ENCODE assay signal across 21 mouse cellular contexts in the genomic region with DNA sequence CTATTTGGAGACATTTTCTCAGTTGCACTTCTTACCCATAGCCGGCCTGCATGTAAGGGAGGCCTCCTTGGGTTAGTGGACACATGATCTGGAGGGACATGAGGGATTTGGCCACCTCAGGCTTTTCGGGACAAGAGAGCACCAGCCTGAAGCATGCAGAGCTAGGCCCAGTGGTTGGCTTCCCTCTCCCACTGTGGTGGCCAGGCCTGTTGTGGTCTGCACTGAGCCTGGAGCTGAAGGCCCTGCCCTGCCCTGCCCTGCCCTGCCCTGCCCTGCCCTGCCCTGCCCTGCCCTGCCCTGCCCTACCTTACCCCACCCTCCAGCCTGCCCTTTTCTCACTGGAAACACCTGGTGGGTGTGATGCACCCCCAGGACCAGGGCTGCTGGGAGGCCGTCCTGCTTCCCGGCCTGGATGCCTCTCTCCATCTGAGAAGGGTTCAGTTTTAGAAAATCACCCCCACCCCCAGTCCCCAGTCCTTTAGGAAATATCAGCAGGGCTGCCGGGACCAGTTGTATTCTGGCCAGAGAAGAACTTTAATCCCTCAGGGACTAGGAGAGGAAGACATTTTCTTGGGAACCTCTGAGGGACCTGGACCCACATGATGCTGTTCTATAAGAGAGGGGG. TPM values are rescaled to one million over a fixed set of nuclear protein-coding genes. Genes with fewer than 3 reads are reported as not detected.
DNase-seq lines count a peak whose midpoint lies in the region; ATAC-seq and TF ChIP-seq lines count a peak whose summit lies in the region.
"Had no signal": no experiment of that assay in that cellular context is flagged by ENCODE, and none has a peak within 500 bp of the region (broad histone marks: within the 10 kb centered on the region; RNA-seq: fewer than 3 reads in every experiment).

No protein-coding gene starts in this region.

- H3K36me3 ChIP-seq in heart, postnatal 0 days (replicated peaks; ENCODE audit: control insufficient read depth, insufficient read depth, low read length) = peaks cover 35% of the 10 kb centered on the region
- H3K36me3 ChIP-seq in lung, postnatal 0 days (ENCODE audit: insufficient read depth, low read length) = peaks cover 38% of the 10 kb centered on the region
- peaks cover 32% of the 10 kb centered on the region for H3K36me3 ChIP-seq in stomach, postnatal 0 days (ENCODE audit: control insufficient read depth, insufficient read depth, low read length)

- H3K9ac ChIP-seq in heart, postnatal 0 days (replicated peaks; ENCODE audit: low read depth, low read length) = no peak overlapping the region; the same call in 1 of the 2 replicates
- 0 out of 2 replicates have a peak overlapping the region, but pooled peaks have one; percentile 23 for H3K9ac ChIP-seq in lung, postnatal 0 days (replicated peaks; ENCODE audit: low read depth)
- H3K9ac ChIP-seq in stomach, postnatal 0 days (ENCODE audit: low read length) = peak overlapping the region; percentile 35; the same call in 1 of the 2 replicates
- H3K9ac ChIP-seq: forebrain, postnatal 0 days; hindbrain, embryonic 13.5 days; liver, postnatal 0 days; midbrain, embryonic 13.5 days; neural tube, embryonic 13.5 days had no signal

- 73% methylated on average over 5 of the region's 5 CpGs for WGBS in heart, postnatal 0 days
- WGBS in lung, postnatal 0 days = 81% methylated on average over 5 of the region's 5 CpGs
- 52% methylated on average over 5 of the region's 5 CpGs for WGBS in lung, adult 2 months
- 51% methylated on average over 5 of the region's 5 CpGs for WGBS in stomach, postnatal 0 days

- intact Hi-C loops in heart, postnatal 14 days (cut with DNase I) = no loop called here

- DNase-seq in heart, adult 11 months = peak; percentile 94
- DNase-seq in heart, postnatal 14 days = no peak
- no peak for DNase-seq in heart, postnatal 0 days (ENCODE audit: low spot score)
- DNase-seq in heart, postnatal 4 days = no peak
- no peak for DNase-seq in lung, postnatal 0 days (ENCODE audit: low spot score)
- DNase-seq in lung, adult 2 months = no peak
- DNase-seq in stomach, postnatal 0 days (ENCODE audit: low spot score) = peak; percentile 57
- DNase-seq in layer of hippocampus, adult 9-11 months = no peak
- DNase-seq: adrenal gland, postnatal 14 days; cerebellum, adult 11-12 months; cerebellum, postnatal 25 days; embryo, embryonic 11 days; forebrain, postnatal 0 days; kidney, adult 11 months; liver, postnatal 0 days; thymus, adult 2 months had no signal

- no peak for TF ChIP-seq POLR2A in lung, adult 2 months (IDR thresholded peaks at IDR 0.05; ENCODE audit: borderline replicate concordance, extremely low read depth, low read depth, low read length)

- no peak for TF ChIP-seq CTCF in heart, postnatal 0 days (IDR thresholded peaks at IDR 0.05; ENCODE audit: low read depth)
- TF ChIP-seq CTCF in lung, postnatal 0 days (IDR thresholded peaks at IDR 0.05) = no peak
- TF ChIP-seq CTCF in lung, adult 2 months (IDR thresholded peaks at IDR 0.05; ENCODE audit: insufficient read depth, low read length) = no peak
- no peak for TF ChIP-seq CTCF in stomach, postnatal 0 days (IDR thresholded peaks at IDR 0.05; ENCODE audit: low read depth)

- H3K4me1 ChIP-seq in heart, postnatal 0 days (ENCODE audit: control insufficient read depth, insufficient read depth) = peaks cover 5% of the 10 kb centered on the region; the same call in 1 of the 2 replicates
- H3K4me1 ChIP-seq in lung, postnatal 0 days (ENCODE audit: insufficient read depth, low read depth, low read length) = peaks cover 18% of the 10 kb centered on the region; the same call in 1 of the 2 replicates
- H3K4me1 ChIP-seq in lung, adult 2 months (ENCODE audit: control insufficient read depth, insufficient read depth, low read length) = peaks cover 24% of the 10 kb centered on the region
- H3K4me1 ChIP-seq in stomach, postnatal 0 days (replicated peaks; ENCODE audit: control insufficient read depth, insufficient read depth) = 0 out of 2 replicates have a peak, but pooled peaks cover 2% of the 10 kb centered on the region

- no peaks in the 10 kb centered on the region for H3K27me3 ChIP-seq in heart, postnatal 0 days (ENCODE audit: control insufficient read depth, insufficient read depth, low read length)
- H3K27me3 ChIP-seq in lung, postnatal 0 days (replicated peaks; ENCODE audit: insufficient read depth, low read length) = no peaks in the 10 kb centered on the region
- H3K27me3 ChIP-seq in stomach, postnatal 0 days (ENCODE audit: control insufficient read depth, insufficient read depth, low read length) = no peaks in the 10 kb centered on the region
- H3K27me3 ChIP-seq: hindbrain, embryonic 13.5 days; midbrain, embryonic 13.5 days; neural tube, embryonic 13.5 days had no signal

- TF ChIP-seq EP300 in heart, postnatal 0 days (IDR thresholded peaks at IDR 0.05; ENCODE audit: low read depth) = no peak
- no peak for TF ChIP-seq EP300 in lung, postnatal 0 days (IDR thresholded peaks at IDR 0.05)
- TF ChIP-seq EP300 in stomach, postnatal 0 days (optimal IDR thresholded peaks at IDR 0.05) = no peak

- no peak overlapping the region for H3K27ac ChIP-seq in heart, postnatal 0 days (ENCODE audit: low read depth)
- H3K27ac ChIP-seq in lung, postnatal 0 days (ENCODE audit: low read length) = no peak overlapping the region
- H3K27ac ChIP-seq in stomach, postnatal 0 days (replicated peaks) = no peak overlapping the region
- H3K27ac ChIP-seq: hindbrain, embryonic 13.5 days; midbrain, embryonic 13.5 days; neural tube, embryonic 13.5 days had no signal

- ATAC-seq in heart, postnatal 0 days (ENCODE audit: insufficient read depth, low read depth) = no peak
- no peak for ATAC-seq in lung, postnatal 0 days
- peak; percentile 49; the same call in 1 of the 2 replicates for ATAC-seq in stomach, postnatal 0 days (ENCODE audit: low FRiP score, low TSS enrichment)
- ATAC-seq: activated CD4-positive, CD25-positive, alpha-beta regulatory T cell, adult 4 months; forebrain, postnatal 0 days; liver, postnatal 0 days; midbrain, embryonic 13.5 days had no signal

- no peaks in the 10 kb centered on the region for H3K9me3 ChIP-seq in heart, postnatal 0 days (replicated peaks; ENCODE audit: control insufficient read depth, low read length)
- H3K9me3 ChIP-seq in lung, postnatal 0 days (ENCODE audit: low read length) = no peaks in the 10 kb centered on the region
- H3K9me3 ChIP-seq in stomach, postnatal 0 days (ENCODE audit: control insufficient read depth, low read length) = no peaks in the 10 kb centered on the region
- H3K9me3 ChIP-seq: G1E; hindbrain, embryonic 13.5 days; midbrain, embryonic 13.5 days; neural tube, embryonic 13.5 days had no signal

- peak overlapping the region; percentile 96 for H3K4me2 ChIP-seq in heart, postnatal 0 days (ENCODE audit: low read depth, low read length)
- H3K4me2 ChIP-seq in lung, postnatal 0 days (replicated peaks; ENCODE audit: low read depth, low read length) = no peak overlapping the region
- peak overlapping the region; percentile 77 for H3K4me2 ChIP-seq in stomach, postnatal 0 days (replicated peaks; ENCODE audit: low read depth)
- H3K4me2 ChIP-seq: hindbrain, embryonic 13.5 days; midbrain, embryonic 13.5 days; neural tube, embryonic 13.5 days had no signal

- no peak overlapping the region for H3K4me3 ChIP-seq in heart, postnatal 0 days (ENCODE audit: low read depth, low read length)
- H3K4me3 ChIP-seq in lung, postnatal 0 days (ENCODE audit: low read depth, low read length) = no peak overlapping the region
- no peak overlapping the region for H3K4me3 ChIP-seq in lung, adult 2 months (replicated peaks; ENCODE audit: extremely low read depth, low read depth, low read length)
- peak overlapping the region; percentile 8; the same call in 1 of the 2 replicates for H3K4me3 ChIP-seq in stomach, postnatal 0 days (ENCODE audit: low read depth, low read length)
- H3K4me3 ChIP-seq: hindbrain, embryonic 13.5 days; midbrain, embryonic 13.5 days; neural tube, embryonic 13.5 days had no signal

RNA-seq across cellular contexts. Expression of a gene that starts 5.5 kb away (rescaled TPM):
- total RNA-seq in heart, postnatal 14 days (2021) = 10 to 100 TPM; 84.7 to 87.5 TPM
- total RNA-seq in heart, postnatal 0 days (2014; rRNA removed; ENCODE audit: low replicate concordance) = 40.5 and 69.5 TPM in 2 replicates
- polyA plus RNA-seq in heart, postnatal 0 days (2015; fragmentation: Nextera tagmentation; extraction: Ambion mirVana) = 15.4 and 17.7 TPM in 2 replicates
- 10 to 100 TPM; 87.1 to 88.2 TPM for total RNA-seq in heart, postnatal 4 days (2021)
- polyA plus RNA-seq in lung, postnatal 0 days (2015; fragmentation: Nextera tagmentation; extraction: Ambion mirVana) = 40.3 and 40.7 TPM in 2 replicates
- 208 and 218 TPM in 2 replicates for polyA plus RNA-seq in lung, adult 2 months (2012; rRNA removed)
- polyA plus RNA-seq in stomach, postnatal 0 days (2015; fragmentation: Nextera tagmentation; extraction: Ambion mirVana) = 32.9 and 34.0 TPM in 2 replicates

RNA-seq across cellular contexts. Expression of a gene that starts 16.0 kb away (rescaled TPM):
- total RNA-seq in heart, postnatal 14 days (2021) = under 1 TPM; 0.14 to 0.24 TPM
- total RNA-seq in heart, postnatal 0 days (2014; rRNA removed; ENCODE audit: low replicate concordance) = not detected in 2 replicates
- polyA plus RNA-seq in heart, postnatal 0 days (2015; fragmentation: Nextera tagmentation; extraction: Ambion mirVana) = 0.21 and 0.23 TPM in 2 replicates
- total RNA-seq in heart, postnatal 4 days (2021) = under 1 TPM; 0.14 to 0.24 TPM
- 0.07 and 0.08 TPM in 2 replicates for polyA plus RNA-seq in lung, postnatal 0 days (2015; fragmentation: Nextera tagmentation; extraction: Ambion mirVana)
- 0.20 and 0.27 TPM in 2 replicates for polyA plus RNA-seq in lung, adult 2 months (2012; rRNA removed)
- polyA plus RNA-seq in stomach, postnatal 0 days (2015; fragmentation: Nextera tagmentation; extraction: Ambion mirVana) = 0.62 and 0.73 TPM in 2 replicates
- total RNA-seq: forebrain, postnatal 0 days had no signal
- polyA plus RNA-seq: G1E had no signal

RNA-seq across cellular contexts. Expression of a gene that starts 16.3 kb away (rescaled TPM):
- 10 to 100 TPM; 43.7 to 46.1 TPM for total RNA-seq in heart, postnatal 14 days (2021)
- 106 and 115 TPM in 2 replicates for total RNA-seq in heart, postnatal 0 days (2014; rRNA removed; ENCODE audit: low replicate concordance)
- polyA plus RNA-seq in heart, postnatal 0 days (2015; fragmentation: Nextera tagmentation; extraction: Ambion mirVana) = 60.3 and 63.7 TPM in 2 replicates
- 100 to 1,000 TPM; 106 to 108 TPM for total RNA-seq in heart, postnatal 4 days (2021)
- 81.8 and 87.3 TPM in 2 replicates for polyA plus RNA-seq in lung, postnatal 0 days (2015; fragmentation: Nextera tagmentation; extraction: Ambion mirVana)
- polyA plus RNA-seq in lung, adult 2 months (2012; rRNA removed) = 72.9 and 97.8 TPM in 2 replicates
- polyA plus RNA-seq in stomach, postnatal 0 days (2015; fragmentation: Nextera tagmentation; extraction: Ambion mirVana) = 84.8 and 90.0 TPM in 2 replicates

Comparison
In these comparisons a context has a peak if more than half of its experiments do, and no peak if none do; other contexts are left out.
1. DNase-seq: peak in heart, adult 11 months (single experiment) and stomach, postnatal 0 days (single experiment); none in heart, postnatal 14 days (0 of 2), heart, postnatal 0 days (single experiment), heart, postnatal 4 days (single experiment), lung, postnatal 0 days (single experiment), lung, adult 2 months (single experiment) and layer of hippocampus, adult 9-11 months (single experiment).